Mouse (Mus musculus): ENCODE results near the gene Spg21. TPM values are rescaled to one million over a fixed set of nuclear protein-coding genes. Genes with fewer than 3 reads are reported as not detected.

Gene Spg21
- total RNA-seq, 4 experiments from 2014 or later, result 33.7 to 37.7 (median 36.4) TPM

- DNase-seq (ENCODE audit: low spot score in 2 of 2), result no peak
These were observed 12.0 kb downstream of the Spg21 start for GRCm38 (mm10) chr9:65472769-65473168.

GRCm38 (mm10) chr9:65479158-65479557 is 18.4 kb downstream of the Spg21 start:
- DNase-seq (ENCODE audit: low spot score in 2 of 2), result no peak

GRCm38 (mm10) chr9:65480071-65480470 is 19.3 kb downstream of the Spg21 start:
- DNase-seq (ENCODE audit: low spot score in 2 of 2), result no peak

- no peak for DNase-seq (ENCODE audit: low spot score in 2 of 2)
These were observed 30.7 kb downstream of the Spg21 start for GRCm38 (mm10) chr9:65491476-65491875.

GRCm38 (mm10) chr9:65492351-65492750 is 31.6 kb downstream of the Spg21 start:
- no peak for DNase-seq (ENCODE audit: low spot score in 2 of 2)

GRCm38 (mm10) chr9:65492851-65493250 is 32.1 kb downstream of the Spg21 start:
- no peak for DNase-seq (ENCODE audit: low spot score in 2 of 2)

- no peak for DNase-seq (ENCODE audit: low spot score in 2 of 2)
These were observed 41.4 kb downstream of the Spg21 start for GRCm38 (mm10) chr9:65502146-65502545.

- no peak for DNase-seq (ENCODE audit: low spot score in 2 of 2)
These were observed 42.2 kb downstream of the Spg21 start for GRCm38 (mm10) chr9:65502721-65503505.

GRCm38 (mm10) chr9:65508449-65508848 is 47.7 kb downstream of the Spg21 start:
- no peak for DNase-seq (ENCODE audit: low spot score in 2 of 2)

GRCm38 (mm10) chr9:65512520-65512919 is 51.8 kb downstream of the Spg21 start:
- DNase-seq (ENCODE audit: low spot score in 2 of 2), result no peak

GRCm38 (mm10) chr9:65514431-65514830 is 53.7 kb downstream of the Spg21 start:
- DNase-seq (ENCODE audit: low spot score in 2 of 2), result no peak

- no peak for DNase-seq (ENCODE audit: low spot score in 2 of 2)
These were observed 54.1 kb downstream of the Spg21 start for GRCm38 (mm10) chr9:65514851-65515261.

GRCm38 (mm10) chr9:65519807-65520504 is 59.2 kb downstream of the Spg21 start, which contains the start of gene Ankdd1a:
TSS of gene Ankdd1a (minus strand) at chr9:65520193.
- peak; percentile 57 to 59 for DNase-seq (ENCODE audit: low spot score in 2 of 2)

- peak in 1 of 2 experiments; percentile 51 for DNase-seq (ENCODE audit: low spot score in 2 of 2)
These were observed 59.7 kb downstream of the Spg21 start for GRCm38 (mm10) chr9:65520505-65520876.

- DNase-seq (ENCODE audit: low spot score in 2 of 2), result peak; percentile 74 to 85
These were observed 63.0 kb downstream of the Spg21 start for GRCm38 (mm10) chr9:65523611-65524364.

GRCm38 (mm10) chr9:65525445-65526195 is 64.9 kb downstream of the Spg21 start:
- no peak for DNase-seq (ENCODE audit: low spot score in 2 of 2)

GRCm38 (mm10) chr9:65528417-65529038 is 67.8 kb downstream of the Spg21 start:
- DNase-seq (ENCODE audit: low spot score in 2 of 2), result no peak

GRCm38 (mm10) chr9:65529659-65530058 is 68.9 kb downstream of the Spg21 start:
- no peak for DNase-seq (ENCODE audit: low spot score in 2 of 2)

GRCm38 (mm10) chr9:65531283-65531682 is 70.5 kb downstream of the Spg21 start:
- DNase-seq (ENCODE audit: low spot score in 2 of 2), result no peak

GRCm38 (mm10) chr9:65532986-65533385 is 72.2 kb downstream of the Spg21 start:
- DNase-seq (ENCODE audit: low spot score in 2 of 2), result no peak

- no peak for DNase-seq (ENCODE audit: low spot score in 2 of 2)
These were observed 73.4 kb downstream of the Spg21 start for GRCm38 (mm10) chr9:65534111-65534510.

All from layer of hippocampus, adult 8-10 months (tissue).